Mouse (Mus musculus): ENCODE results near the gene Slc25a10. TPM values are rescaled to one million over a fixed set of nuclear protein-coding genes. Genes with fewer than 3 reads are reported as not detected.
A peak's percentile ranks its signal among the peaks of the same experiment; 100 is the strongest.

The Slc25a10 gene
- polyA plus RNA-seq, 1 experiment = 32.9 TPM

- Histone ChIP-seq H3K4me3 (ENCODE audit: insufficient read depth, low read depth, low read length) (0 out of 2 replicates have a peak overlapping the region, but pooled peaks have one; percentile 3), H3K4me1 (ENCODE audit: control insufficient read depth, insufficient read depth, insufficient read length, low read length) (peaks cover 8% of the 10 kb centered on the region), H3K27ac (replicated peaks; ENCODE audit: low read depth, low read length) (no peak overlapping the region)
Observed at GRCm38 (mm10) chr11:120493911-120494310, 2.3 kb downstream of the Slc25a10 start.

- Histone ChIP-seq H3K27ac (replicated peaks; ENCODE audit: low read depth, low read length) (no peak overlapping the region), H3K4me3 (ENCODE audit: insufficient read depth, low read depth, low read length) (no peak overlapping the region), H3K4me1 (ENCODE audit: control insufficient read depth, insufficient read depth, insufficient read length, low read length) (no peaks in the 10 kb centered on the region; the same call in 1 of the 2 replicates)
Observed at GRCm38 (mm10) chr11:120497436-120497835, 5.8 kb downstream of the Slc25a10 start.

- Histone ChIP-seq H3K4me3 (ENCODE audit: insufficient read depth, low read depth, low read length) (no peak overlapping the region), H3K27ac (replicated peaks; ENCODE audit: low read depth, low read length) (no peak overlapping the region), H3K4me1 (ENCODE audit: control insufficient read depth, insufficient read depth, insufficient read length, low read length) (no peaks in the 10 kb centered on the region; the same call in 1 of the 2 replicates)
Observed at GRCm38 (mm10) chr11:120498226-120498625, 6.6 kb downstream of the Slc25a10 start.

GRCm38 (mm10) chr11:120498891-120499290 is 7.3 kb downstream of the Slc25a10 start:
- H3K4me1 ChIP-seq (ENCODE audit: control insufficient read depth, insufficient read depth, insufficient read length, low read length) = no peaks in the 10 kb centered on the region; the same call in 1 of the 2 replicates
- H3K27ac ChIP-seq (replicated peaks; ENCODE audit: low read depth, low read length) = no peak overlapping the region
- no peak overlapping the region for H3K4me3 ChIP-seq (ENCODE audit: insufficient read depth, low read depth, low read length)

- H3K4me3 ChIP-seq (ENCODE audit: insufficient read depth, low read depth, low read length) = no peak overlapping the region
- no peak overlapping the region for H3K27ac ChIP-seq (replicated peaks; ENCODE audit: low read depth, low read length)
- H3K4me1 ChIP-seq (ENCODE audit: control insufficient read depth, insufficient read depth, insufficient read length, low read length) = no peaks in the 10 kb centered on the region; the same call in 1 of the 2 replicates
Observed at GRCm38 (mm10) chr11:120499894-120500293, 8.3 kb downstream of the Slc25a10 start.

DNA sequence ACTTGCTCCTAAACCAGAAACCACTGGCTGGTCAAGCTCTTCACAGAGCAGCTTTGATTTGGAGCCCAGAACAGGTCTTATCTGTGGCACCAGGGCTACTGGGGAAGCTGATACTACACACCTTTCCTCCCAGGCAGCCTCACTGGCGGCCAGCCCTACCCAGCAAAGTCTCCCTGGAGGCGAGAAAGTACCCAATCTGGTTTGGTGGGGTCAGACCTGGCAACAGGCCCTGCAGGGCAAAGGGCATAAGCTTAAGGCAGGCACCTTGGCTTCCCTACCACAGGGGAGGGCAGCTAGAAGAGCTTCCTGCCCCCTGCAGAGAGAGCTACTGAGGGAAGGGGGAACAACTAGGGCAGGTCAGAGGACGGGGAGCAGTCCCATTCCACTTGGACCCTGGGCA is 8.7 kb downstream of the Slc25a10 start:
- Histone ChIP-seq H3K4me3 (ENCODE audit: insufficient read depth, low read depth, low read length) (no peak overlapping the region), H3K27ac (replicated peaks; ENCODE audit: low read depth, low read length) (no peak overlapping the region), H3K4me1 (ENCODE audit: control insufficient read depth, insufficient read depth, insufficient read length, low read length) (no peaks in the 10 kb centered on the region; the same call in 1 of the 2 replicates)

DNA sequence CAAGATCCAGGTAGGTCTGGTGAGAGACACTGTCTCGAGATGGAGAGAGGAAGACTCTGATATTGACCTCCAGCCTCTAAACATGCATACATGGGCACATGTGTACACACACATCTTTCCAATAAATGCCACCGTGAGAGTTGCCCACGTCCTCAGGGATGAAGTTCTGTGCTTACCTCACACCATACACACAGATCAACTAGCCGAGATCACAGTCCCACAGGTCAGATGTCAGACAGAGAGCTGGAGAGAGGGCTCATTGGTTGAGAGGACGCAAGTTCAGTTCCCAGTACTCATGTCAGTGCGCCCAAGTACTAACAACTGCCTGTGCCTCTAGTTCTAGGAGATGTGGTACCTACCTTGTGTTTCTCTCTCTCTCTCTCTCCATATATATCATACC is 9.4 kb downstream of the Slc25a10 start:
- Histone ChIP-seq H3K4me1 (ENCODE audit: control insufficient read depth, insufficient read depth, insufficient read length, low read length) (no peaks in the 10 kb centered on the region; the same call in 1 of the 2 replicates), H3K4me3 (ENCODE audit: insufficient read depth, low read depth, low read length) (no peak overlapping the region), H3K27ac (replicated peaks; ENCODE audit: low read depth, low read length) (no peak overlapping the region)

DNA sequence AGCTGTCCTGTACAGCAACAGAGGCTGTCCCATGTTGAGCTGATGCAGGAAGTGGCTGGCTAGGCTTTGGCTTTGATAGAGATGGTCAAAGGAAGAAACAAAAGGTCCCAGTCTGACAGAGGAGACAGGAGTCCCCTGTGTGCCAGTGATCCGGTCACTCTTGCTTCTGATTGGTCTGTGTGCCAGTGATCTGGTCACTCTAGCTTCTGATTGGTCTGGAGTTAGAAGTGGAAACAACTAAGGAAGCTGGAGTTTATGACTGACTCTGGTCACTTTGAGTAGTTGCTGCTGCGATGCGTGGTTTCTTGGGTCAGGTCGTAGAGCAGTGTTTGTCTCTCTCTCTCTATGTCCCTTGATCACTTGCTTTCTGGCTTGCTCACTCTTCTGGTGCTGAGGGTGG is 10.1 kb downstream of the Slc25a10 start:
- no peak overlapping the region for H3K27ac ChIP-seq (replicated peaks; ENCODE audit: low read depth, low read length)
- no peaks in the 10 kb centered on the region; the same call in 1 of the 2 replicates for H3K4me1 ChIP-seq (ENCODE audit: control insufficient read depth, insufficient read depth, insufficient read length, low read length)
- H3K4me3 ChIP-seq (ENCODE audit: insufficient read depth, low read depth, low read length) = no peak overlapping the region

- Histone ChIP-seq H3K4me1 (ENCODE audit: control insufficient read depth, insufficient read depth, insufficient read length, low read length) (peaks cover 2% of the 10 kb centered on the region; the same call in 1 of the 2 replicates), H3K4me3 (ENCODE audit: insufficient read depth, low read depth, low read length) (no peak overlapping the region), H3K27ac (replicated peaks; ENCODE audit: low read depth, low read length) (no peak overlapping the region)
Observed at GRCm38 (mm10) chr11:120505661-120506060, 14.0 kb downstream of the Slc25a10 start.

DNA sequence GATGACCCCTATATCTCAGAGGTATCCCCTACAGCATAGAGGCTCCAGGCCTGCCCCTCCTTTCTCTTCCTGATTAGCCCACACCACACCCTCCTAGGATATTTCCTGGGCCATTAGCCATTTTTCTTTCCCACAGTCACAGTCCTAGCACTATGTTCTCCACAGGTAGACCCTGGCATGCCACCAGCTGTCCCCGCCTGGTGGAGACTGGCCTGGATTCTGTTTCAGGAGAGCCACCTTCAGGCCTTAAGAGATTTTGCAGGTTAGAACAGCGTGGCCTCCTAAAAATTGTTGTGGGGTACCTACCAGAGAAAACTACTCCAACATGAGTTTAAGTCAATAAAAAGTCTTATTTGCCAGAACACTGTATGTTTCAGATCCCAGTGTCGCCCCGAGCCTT is 15.3 kb downstream of the Slc25a10 start:
- no peak overlapping the region for H3K27ac ChIP-seq (replicated peaks; ENCODE audit: low read depth, low read length)
- H3K4me3 ChIP-seq (ENCODE audit: insufficient read depth, low read depth, low read length) = no peak overlapping the region
- H3K4me1 ChIP-seq (ENCODE audit: control insufficient read depth, insufficient read depth, insufficient read length, low read length) = peaks cover 2% of the 10 kb centered on the region; the same call in 1 of the 2 replicates

- peaks cover 2% of the 10 kb centered on the region; the same call in 1 of the 2 replicates for H3K4me1 ChIP-seq (ENCODE audit: control insufficient read depth, insufficient read depth, insufficient read length, low read length)
- H3K27ac ChIP-seq (replicated peaks; ENCODE audit: low read depth, low read length) = no peak overlapping the region
Observed at GRCm38 (mm10) chr11:120507611-120508289, 16.1 kb downstream of the Slc25a10 start.

GRCm38 (mm10) chr11:120508290-120508870 is 16.7 kb downstream of the Slc25a10 start:
- H3K4me1 ChIP-seq (ENCODE audit: control insufficient read depth, insufficient read depth, insufficient read length, low read length) = peaks cover 2% of the 10 kb centered on the region; the same call in 1 of the 2 replicates
- H3K4me3 ChIP-seq (ENCODE audit: insufficient read depth, low read depth, low read length) = no peak overlapping the region
- no peak overlapping the region for H3K27ac ChIP-seq (replicated peaks; ENCODE audit: low read depth, low read length)

More at GRCm38 (mm10) chr11:120507611-120508289, 16.1 kb downstream of the Slc25a10 start:
- no peak overlapping the region for H3K4me3 ChIP-seq (ENCODE audit: insufficient read depth, low read depth, low read length)

- H3K4me3 ChIP-seq (ENCODE audit: insufficient read depth, low read depth, low read length) = peak overlapping the region; percentile 36; the same call in 1 of the 2 replicates
- peak overlapping the region; percentile 41; the same call in 1 of the 2 replicates for H3K27ac ChIP-seq (replicated peaks; ENCODE audit: low read depth, low read length)
- H3K4me1 ChIP-seq (ENCODE audit: control insufficient read depth, insufficient read depth, insufficient read length, low read length) = peaks cover 2% of the 10 kb centered on the region; the same call in 1 of the 2 replicates
Observed at GRCm38 (mm10) chr11:120509940-120510339, 18.3 kb downstream of the Slc25a10 start.

GRCm38 (mm10) chr11:120510375-120511030 is 18.9 kb downstream of the Slc25a10 start:
- Histone ChIP-seq H3K4me3 (ENCODE audit: insufficient read depth, low read depth, low read length) (peak overlapping the region; percentile 36), H3K4me1 (ENCODE audit: control insufficient read depth, insufficient read depth, insufficient read length, low read length) (peaks cover 2% of the 10 kb centered on the region; the same call in 1 of the 2 replicates), H3K27ac (replicated peaks; ENCODE audit: low read depth, low read length) (peak overlapping the region; percentile 41; the same call in 1 of the 2 replicates)

DNA sequence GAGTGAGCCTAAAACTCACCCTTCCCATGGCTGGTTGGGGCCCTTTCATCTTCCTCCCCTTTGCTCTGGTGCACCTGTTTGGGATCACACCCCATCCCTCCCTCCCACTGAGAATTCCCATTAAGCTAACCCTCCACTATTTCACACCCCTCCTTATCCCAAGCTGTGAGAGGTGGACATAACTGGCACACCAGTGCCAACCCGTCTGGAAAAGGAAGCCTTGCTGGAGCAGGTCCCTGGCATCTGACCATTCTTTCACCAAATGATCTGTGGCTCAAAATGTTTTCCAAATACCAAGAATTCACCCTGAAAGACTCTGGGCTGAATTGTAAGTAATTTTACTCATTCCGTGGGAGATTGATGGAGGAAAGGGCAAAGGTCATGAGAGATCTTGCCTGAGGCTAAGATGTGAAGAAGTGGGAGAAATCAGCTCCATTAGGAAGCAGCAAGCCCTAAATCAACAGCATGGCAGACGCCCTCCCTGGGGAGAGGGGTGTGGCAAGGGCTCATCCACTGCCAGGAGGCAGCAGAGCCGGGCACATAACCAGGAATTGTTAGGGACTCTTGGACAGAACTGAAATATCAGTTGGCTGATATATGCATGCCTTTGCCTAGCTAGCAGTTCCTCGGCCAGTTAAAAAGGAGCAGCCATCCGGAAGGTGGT is 21.3 kb downstream of the Slc25a10 start:
- peaks cover 2% of the 10 kb centered on the region; the same call in 1 of the 2 replicates for H3K4me1 ChIP-seq (ENCODE audit: control insufficient read depth, insufficient read depth, insufficient read length, low read length)
- H3K4me3 ChIP-seq (ENCODE audit: insufficient read depth, low read depth, low read length) = no peak overlapping the region
- H3K27ac ChIP-seq (replicated peaks; ENCODE audit: low read depth, low read length) = no peak overlapping the region

Data from brown adipose tissue, adult 24 weeks (tissue).